Mouse (Mus musculus): Measurements from ENCODE around the gene Tff1. TPM values are rescaled to one million over a fixed set of nuclear protein-coding genes. Genes with fewer than 3 reads are reported as not detected.

The Tff1 gene
- total RNA-seq, 2 experiments from 2014 or later: not detected

DNA sequence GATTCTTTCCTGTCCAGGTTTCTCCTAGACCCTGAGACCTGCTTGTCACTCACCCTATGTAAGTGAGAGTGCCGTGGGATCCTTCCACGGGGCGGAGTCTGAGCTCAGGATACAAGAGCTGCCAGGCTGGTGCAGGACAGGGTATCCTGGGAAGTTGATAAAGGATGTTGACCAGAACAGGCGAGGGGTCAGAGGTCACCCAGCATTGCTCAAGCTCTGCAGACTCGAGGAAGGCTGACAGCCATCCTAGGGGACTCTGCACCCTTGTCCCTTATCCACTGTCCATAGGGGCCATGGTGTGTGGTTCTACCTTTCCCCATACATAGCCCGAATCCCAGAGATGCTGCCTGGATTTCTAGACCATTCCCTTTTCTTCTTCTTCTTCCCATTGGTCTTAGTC lies 49.0 kb downstream of the Tff1 start:
- no peak for ATAC-seq (replicated peaks; ENCODE audit: low FRiP score, low TSS enrichment, poor library complexity, severe bottlenecking)

DNA sequence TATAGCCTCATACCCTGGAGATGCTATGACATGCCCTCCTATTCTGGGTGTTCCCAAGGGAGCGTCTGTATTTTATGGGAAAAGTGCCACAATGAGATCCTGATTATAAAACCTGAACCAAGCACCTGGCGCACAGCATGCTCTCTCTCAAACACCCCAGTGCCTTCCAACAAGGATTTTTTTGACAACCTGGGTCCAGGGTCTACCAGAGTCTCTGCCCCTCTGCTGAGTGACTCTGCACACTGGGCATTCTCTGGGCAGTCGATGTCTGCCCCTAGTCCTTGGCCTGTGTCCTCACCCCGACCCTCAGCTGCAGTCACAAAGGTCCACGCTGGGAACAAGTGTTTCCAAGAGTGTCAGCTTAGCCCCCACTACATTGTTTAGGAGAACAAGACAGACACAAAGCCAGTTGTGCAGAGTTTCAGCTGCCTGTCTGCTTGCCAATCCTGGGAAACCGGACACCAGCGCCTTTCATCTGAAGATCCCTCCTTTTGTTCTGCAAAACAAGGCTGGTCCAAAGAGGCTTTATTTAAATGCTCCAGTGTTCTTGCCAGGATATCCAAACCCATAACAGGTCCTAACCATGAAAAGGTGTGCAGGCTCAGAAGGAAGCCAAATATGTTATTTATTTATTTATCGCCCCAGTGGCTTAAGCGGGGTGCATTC lies 51.8 kb downstream of the Tff1 start:
- no peak for ATAC-seq (replicated peaks; ENCODE audit: low FRiP score, low TSS enrichment, poor library complexity, severe bottlenecking)

Other genes starting within 250 kb of the Tff1 start
- not detected in 2 replicates for gene Umodl1, start 210.6 kb downstream of the Tff1 start, total RNA-seq (2014; fragmentation: Nextera tagmentation)
- gene Umodl1, start 210.6 kb downstream of the Tff1 start, total RNA-seq (2017): not detected in 2 replicates
- gene Abcg1, start 107.6 kb downstream of the Tff1 start, total RNA-seq (2014; fragmentation: Nextera tagmentation): 5.4 and 8.5 TPM in 2 replicates
- 5.1 and 9.6 TPM in 2 replicates for gene Abcg1, start 107.6 kb downstream of the Tff1 start, total RNA-seq (2017)
- gene Tff3, start 35.6 kb downstream of the Tff1 start, total RNA-seq (2014; fragmentation: Nextera tagmentation): not detected in 2 replicates
- gene Tff3, start 35.6 kb downstream of the Tff1 start, total RNA-seq (2017): not detected in 2 replicates
- not detected in 2 replicates for gene Tff2, start 21.0 kb downstream of the Tff1 start, total RNA-seq (2014; fragmentation: Nextera tagmentation)
- gene Tff2, start 21.0 kb downstream of the Tff1 start, total RNA-seq (2017): not detected in 2 replicates
- gene Tmprss3, start 33.7 kb upstream of the Tff1 start, total RNA-seq (2014; fragmentation: Nextera tagmentation): 0.35 and 2.6 TPM in 2 replicates
- 0.42 TPM in 1 of 2 replicates, not detected in the other for gene Tmprss3, start 33.7 kb upstream of the Tff1 start, total RNA-seq (2017)
- gene Ubash3a, start 42.6 kb upstream of the Tff1 start, total RNA-seq (2014; fragmentation: Nextera tagmentation): 42.5 and 53.9 TPM in 2 replicates
- 34.0 and 45.9 TPM in 2 replicates for gene Ubash3a, start 42.6 kb upstream of the Tff1 start, total RNA-seq (2017)
- 6.8 TPM in 1 of 2 replicates, not detected in the other for gene Rsph1, start 112.1 kb upstream of the Tff1 start, total RNA-seq (2014; fragmentation: Nextera tagmentation)
- 0.95 TPM in 1 of 2 replicates, not detected in the other for gene Rsph1, start 112.1 kb upstream of the Tff1 start, total RNA-seq (2017)
- 7.8 and 13.8 TPM in 2 replicates for gene Slc37a1, start 121.5 kb upstream of the Tff1 start, total RNA-seq (2014; fragmentation: Nextera tagmentation)
- gene Slc37a1, start 121.5 kb upstream of the Tff1 start, total RNA-seq (2017): 3.6 and 8.6 TPM in 2 replicates
- 1.4 and 3.2 TPM in 2 replicates for gene Pde9a, start 220.9 kb upstream of the Tff1 start, total RNA-seq (2014; fragmentation: Nextera tagmentation)
- not detected in 2 replicates for gene Pde9a, start 220.9 kb upstream of the Tff1 start, total RNA-seq (2017)

Data from megakaryocyte-erythroid progenitor cell, adult 5-6 weeks (primary cell).